Mouse (Mus musculus): Measurements from ENCODE around the gene Atg13. TPM values are rescaled to one million over a fixed set of nuclear protein-coding genes. Genes with fewer than 3 reads are reported as not detected.

Gene Atg13
- total and polyA plus RNA-seq, 3 experiments = 5.8 to 20.7 (median 8.5) TPM

GRCm38 (mm10) chr2:91718276-91718675 lies 7.9 kb upstream of the Atg13 start:
- Histone ChIP-seq H3K79me2 (replicated peaks; ENCODE audit: control insufficient read depth, extremely low read depth, insufficient read depth, poor library complexity, severe bottlenecking) (no peaks in the 10 kb centered on the region), H3K9ac (ENCODE audit: insufficient read depth, low read depth) (no peak overlapping the region), H3K27me3 (replicated peaks) (no peaks in the 10 kb centered on the region), H3K36me3 (replicated peaks in 1 of 2; ENCODE audit: control insufficient read depth in 1 of 2, insufficient read depth in 1 of 2, low read length in 1 of 2) (peaks cover 8 to 41% of the 10 kb centered on the region in 2 experiments), H3K9me3 (replicated peaks; ENCODE audit: low read length) (no peaks in the 10 kb centered on the region), H3K4me3 (replicated peaks in 1 of 3; ENCODE audit: low read depth in 2 of 3, low read length in 2 of 3, poor library complexity in 1 of 3) (no peak overlapping the region), H3K4me1 (ENCODE audit: control insufficient read depth in 1 of 2, insufficient read depth in 2 of 2) (peaks cover 0 to 31% of the 10 kb centered on the region in 2 experiments; a peak in 1 of 4 replicates), H3K27ac (ENCODE audit: insufficient read depth, low read depth) (no peak overlapping the region), H3K4me2 (ENCODE audit: insufficient read depth, low read depth, poor library complexity, severe bottlenecking) (no peak overlapping the region)
- TF ChIP-seq PAX5 (IDR thresholded peaks at IDR 0.05; ENCODE audit: low read length) = no peak
- no peak for TF ChIP-seq KAT2A (IDR thresholded peaks at IDR 0.05; ENCODE audit: insufficient replicate concordance, low read length)
- TF ChIP-seq TCF12 (IDR thresholded peaks at IDR 0.05; ENCODE audit: low read depth, low read length) = no peak
- no peak for TF ChIP-seq MAX (IDR thresholded peaks at IDR 0.05; ENCODE audit: low read length)
- TF ChIP-seq ZC3H11A (IDR thresholded peaks at IDR 0.05; ENCODE audit: low read depth, low read length) = no peak
- no peak for TF ChIP-seq JUND (conservative IDR thresholded peaks at IDR 0.05; ENCODE audit: low read depth, low read length)
- no peak for TF ChIP-seq E2F4 (IDR thresholded peaks at IDR 0.05; ENCODE audit: insufficient replicate concordance, low read depth, low read length)
- TF ChIP-seq UBTF (IDR thresholded peaks at IDR 0.05; ENCODE audit: low read depth, low read length) = no peak
- dilution Hi-C loops (cut with MboI; ENCODE audit: extremely low pct_ligation_motif_present, extremely low pct_unique_long_range_greater_than_20kb, low sequenced_read_pairs) (no loop called here), in situ Hi-C loops (cut with MboI; ENCODE audit: low pct_ligation_motif_present, low pct_unique_long_range_greater_than_20kb, low sequenced_read_pairs) (no loop called here)
- DNase-seq (ENCODE audit: extremely low read depth) = no peak

GRCm38 (mm10) chr2:91714921-91715320 lies 4.5 kb upstream of the Atg13 start:
- in situ Hi-C loops (cut with MboI; ENCODE audit: low pct_ligation_motif_present, low pct_unique_long_range_greater_than_20kb, low sequenced_read_pairs) = no loop called here
- Histone ChIP-seq H3K4me1 (ENCODE audit: control insufficient read depth in 1 of 2, insufficient read depth in 2 of 2) (peaks cover 3 to 42% of the 10 kb centered on the region in 2 experiments; a peak in 3 of 4 replicates), H3K4me3 (replicated peaks in 1 of 3; ENCODE audit: low read depth in 2 of 3, low read length in 2 of 3, poor library complexity in 1 of 3) (no peak overlapping the region), H3K79me2 (replicated peaks; ENCODE audit: control insufficient read depth, extremely low read depth, insufficient read depth, poor library complexity, severe bottlenecking) (peaks cover 8% of the 10 kb centered on the region; the same call in 1 of the 2 replicates), H3K4me2 (ENCODE audit: insufficient read depth, low read depth, poor library complexity, severe bottlenecking) (no peak overlapping the region), H3K9me3 (replicated peaks; ENCODE audit: low read length) (no peaks in the 10 kb centered on the region), H3K27ac (ENCODE audit: insufficient read depth, low read depth) (no peak overlapping the region), H3K36me3 (replicated peaks in 1 of 2; ENCODE audit: control insufficient read depth in 1 of 2, insufficient read depth in 1 of 2, low read length in 1 of 2) (peaks cover 3 to 34% of the 10 kb centered on the region in 2 experiments), H3K27me3 (replicated peaks) (no peaks in the 10 kb centered on the region), H3K9ac (ENCODE audit: insufficient read depth, low read depth) (no peak overlapping the region)
- dilution Hi-C loops (cut with MboI; ENCODE audit: extremely low pct_ligation_motif_present, extremely low pct_unique_long_range_greater_than_20kb, low sequenced_read_pairs) = no loop called here
- DNase-seq (ENCODE audit: extremely low read depth) = no peak
- TF ChIP-seq GABPA (IDR thresholded peaks at IDR 0.05; ENCODE audit: insufficient replicate concordance, low read depth, low read length) = no peak

GRCm38 (mm10) chr2:91711256-91711925 lies 1.0 kb upstream of the Atg13 start:
- H3K9ac ChIP-seq (ENCODE audit: insufficient read depth, low read depth) = peak overlapping the region; percentile 92
- H3K27me3 ChIP-seq (replicated peaks) = no peaks in the 10 kb centered on the region
- peaks cover 3 to 14% of the 10 kb centered on the region in 2 experiments for H3K36me3 ChIP-seq (replicated peaks in 1 of 2; ENCODE audit: control insufficient read depth in 1 of 2, insufficient read depth in 1 of 2, low read length in 1 of 2)
- H3K4me1 ChIP-seq (ENCODE audit: control insufficient read depth in 1 of 2, insufficient read depth in 2 of 2) = peaks cover 5 to 35% of the 10 kb centered on the region in 2 experiments
- TF ChIP-seq USF1 (IDR thresholded peaks at IDR 0.05; ENCODE audit: low read depth, low read length) (no peak), RAD21 (IDR thresholded peaks at IDR 0.05; ENCODE audit: low read depth, low read length) (no peak), JUN (IDR thresholded peaks at IDR 0.05; ENCODE audit: insufficient read depth, low read depth, low read length) (no peak), UBTF (IDR thresholded peaks at IDR 0.05; ENCODE audit: low read depth, low read length) (no peak), CTCF (conservative IDR thresholded peaks at IDR 0.05 in 1 of 2, IDR thresholded peaks at IDR 0.05 in 1 of 2; ENCODE audit: low read depth in 2 of 2, low read length in 2 of 2) (no peak), CHD2 (IDR thresholded peaks at IDR 0.05; ENCODE audit: low read length) (no peak), MAZ (IDR thresholded peaks at IDR 0.05; ENCODE audit: low read depth, low read length) (no peak), ZC3H11A (IDR thresholded peaks at IDR 0.05; ENCODE audit: low read depth, low read length) (no peak), USF2 (conservative IDR thresholded peaks at IDR 0.05; ENCODE audit: low read depth, low read length) (no peak), TCF12 (IDR thresholded peaks at IDR 0.05; ENCODE audit: low read depth, low read length) (no peak), SIN3A (IDR thresholded peaks at IDR 0.05; ENCODE audit: low read length) (no peak), SMC3 (IDR thresholded peaks at IDR 0.05; ENCODE audit: low read depth, low read length) (no peak), HCFC1 (IDR thresholded peaks at IDR 0.05; ENCODE audit: low read depth, low read length) (no peak), ELF1 (IDR thresholded peaks at IDR 0.05; ENCODE audit: low read depth, low read length) (no peak)
- no peaks in the 10 kb centered on the region for H3K9me3 ChIP-seq (replicated peaks; ENCODE audit: low read length)
- H3K79me2 ChIP-seq (replicated peaks; ENCODE audit: control insufficient read depth, extremely low read depth, insufficient read depth, poor library complexity, severe bottlenecking) = peaks cover 18% of the 10 kb centered on the region
- peak overlapping the region; percentile 64 for H3K27ac ChIP-seq (ENCODE audit: insufficient read depth, low read depth)
- in situ Hi-C loops (cut with MboI; ENCODE audit: low pct_ligation_motif_present, low pct_unique_long_range_greater_than_20kb, low sequenced_read_pairs) (no loop called here), dilution Hi-C loops (cut with MboI; ENCODE audit: extremely low pct_ligation_motif_present, extremely low pct_unique_long_range_greater_than_20kb, low sequenced_read_pairs) (no loop called here)
- peak overlapping the region; percentile 61 to 89 (median 74) for H3K4me3 ChIP-seq (replicated peaks in 1 of 3; ENCODE audit: low read depth in 2 of 3, low read length in 2 of 3, poor library complexity in 1 of 3)
- peak; percentile 19 for DNase-seq (ENCODE audit: extremely low read depth)
- peak overlapping the region; percentile 92 for H3K4me2 ChIP-seq (ENCODE audit: insufficient read depth, low read depth, poor library complexity, severe bottlenecking)
